Mouse (Mus musculus): ENCODE measurements around the gene Gm49345.
A peak's percentile ranks its signal among the peaks of the same experiment; 100 is the strongest.
"Not testable (repeated sequence)": the region's sequence is repeated elsewhere in the genome, so short reads cannot be mapped to it uniquely, and the experiment has no call there.

The Gm49345 gene

GRCm38 (mm10) chr13:67637294-67638007 is at the start of gene Gm49345, which contains the start of gene Zfp729a:
Gene Gm49345 (minus strand): TSS chr13:67637769.
Gene Zfp729a (minus strand): TSS chr13:67637791.
- DNase-seq = peak; percentile 91

GRCm38 (mm10) chr13:67686971-67687370 is 49.4 kb upstream of the Gm49345 start, which contains the start of gene Zfp738:
Gene Zfp738 (minus strand): TSS chr13:67687071.
- DNase-seq = no peak

- DNase-seq = not testable (repeated sequence)
Measured at GRCm38 (mm10) chr13:67683841-67684240, 46.3 kb upstream of the Gm49345 start.

GRCm38 (mm10) chr13:67682959-67683735 is 45.6 kb upstream of the Gm49345 start:
- peak; percentile 91 for DNase-seq

- no peak for DNase-seq
Measured at GRCm38 (mm10) chr13:67674902-67675301, 37.3 kb upstream of the Gm49345 start.

- DNase-seq = no peak
Measured at GRCm38 (mm10) chr13:67652496-67652895, 14.9 kb upstream of the Gm49345 start.

- no peak for DNase-seq
Measured at GRCm38 (mm10) chr13:67610108-67610507, 27.5 kb downstream of the Gm49345 start.

GRCm38 (mm10) chr13:67609066-67609876 is 28.3 kb downstream of the Gm49345 start, which contains the start of gene Zfp729b:
Gene Zfp729b (minus strand): TSS chr13:67609707.
- peak; percentile 95 for DNase-seq

GRCm38 (mm10) chr13:67572591-67573189 is 64.9 kb downstream of the Gm49345 start:
- no peak for DNase-seq

- DNase-seq = no peak
Measured at GRCm38 (mm10) chr13:67553730-67554129, 83.8 kb downstream of the Gm49345 start, which contains the start of gene Zfp748. Gene Zfp748 (minus strand): TSS chr13:67553830.

- peak; percentile 89 for DNase-seq
Measured at GRCm38 (mm10) chr13:67552505-67553346, 84.8 kb downstream of the Gm49345 start.

- no peak for DNase-seq
Measured at GRCm38 (mm10) chr13:67545941-67546340, 91.6 kb downstream of the Gm49345 start.

Data from kidney, postnatal 10 days (tissue).